Mouse (Mus musculus) kidney, adult 11 months (tissue): ENCODE measurements at regions not wholly inside any gene's neighbourhood (a gene's known extent, or its start where the extent isn't known, plus 50 kb on each side); places are given as distances from the start of the nearest gene placed in this dataset.

Experiments used
- DNase-seq: peaks from one replicate; pipeline ENCODE4 v3.0.0; 2022

DNA sequence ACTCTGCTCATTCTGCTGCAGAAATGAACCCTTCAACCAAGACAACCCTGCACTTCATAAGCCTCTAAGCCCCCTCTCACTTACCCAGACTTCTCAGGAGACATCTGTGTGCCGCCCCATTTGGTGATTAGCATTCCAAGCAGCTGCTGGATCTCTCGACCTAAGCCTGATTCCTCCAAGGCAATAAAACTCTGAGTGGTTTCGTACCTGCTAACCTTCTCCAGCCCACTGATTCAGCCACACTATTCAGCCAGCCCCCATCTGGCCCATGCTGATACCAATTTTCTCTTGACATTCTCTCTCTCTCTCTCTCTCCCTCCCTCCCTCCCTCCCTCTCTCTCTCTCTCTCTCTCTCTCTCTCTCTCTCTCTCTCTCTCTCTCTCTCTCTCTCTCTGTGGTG lies 88.2 kb downstream of the Zmat3 start:
- no peak for DNase-seq

DNA sequence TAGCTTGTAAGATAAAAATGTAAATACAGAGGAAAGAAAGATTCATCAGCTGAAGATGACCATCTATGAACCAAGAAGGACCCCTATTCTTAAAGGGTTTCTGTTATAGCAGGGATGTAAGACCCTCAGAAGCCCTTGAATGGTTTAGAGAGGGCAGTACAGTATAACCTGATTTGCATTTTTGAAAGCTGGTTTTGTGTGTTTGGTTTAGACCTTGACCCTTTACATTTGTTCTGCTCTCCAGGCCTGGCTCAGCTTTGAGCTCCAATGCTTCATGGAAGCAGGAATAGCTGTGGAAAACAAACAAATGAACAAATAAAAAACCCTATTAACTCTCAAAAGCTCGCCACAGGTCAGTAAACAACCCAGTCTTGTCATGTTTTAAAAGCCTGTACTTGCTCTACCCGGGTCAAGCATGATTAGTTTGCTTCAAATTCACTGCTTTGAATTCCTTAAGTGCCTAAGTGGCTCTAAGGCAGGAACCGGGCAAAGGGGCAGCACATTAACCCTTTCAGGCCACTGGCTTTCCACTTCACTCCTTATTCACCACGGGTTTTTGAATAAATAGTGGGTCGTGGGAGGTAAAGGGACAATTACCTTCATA lies 100.1 kb downstream of the Zmat3 start:
- peak; percentile 9 for DNase-seq
